Mouse (Mus musculus) kidney, postnatal 10 days (tissue): ENCODE results near the gene Ssbp3.

Source experiments
- DNase-seq: peaks from one replicate; pipeline ENCODE4 v3.0.0; 2021; ENCODE audit warnings: mixed read lengths

The Ssbp3 gene

DNA sequence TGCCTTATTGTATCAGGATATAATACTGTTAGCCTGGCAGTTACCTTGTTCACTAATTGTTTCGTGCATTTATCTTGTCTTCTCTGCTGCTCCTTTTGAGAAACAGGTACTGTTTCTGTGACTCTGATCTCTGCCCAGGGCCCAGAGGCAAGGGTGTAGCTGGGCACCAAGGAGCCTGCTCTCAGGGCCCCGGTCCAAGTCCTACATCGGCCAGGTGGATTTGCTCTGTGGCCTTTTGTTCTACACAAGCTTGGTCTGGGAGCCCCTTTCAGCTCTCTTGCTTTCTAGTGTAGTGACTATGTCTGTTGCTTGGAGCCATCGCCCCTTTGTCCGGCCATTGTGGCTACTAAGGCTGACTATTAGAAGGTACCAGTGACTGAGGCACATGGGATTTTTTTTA lies 82.6 kb downstream of the Ssbp3 start:
- no peak for DNase-seq

DNA sequence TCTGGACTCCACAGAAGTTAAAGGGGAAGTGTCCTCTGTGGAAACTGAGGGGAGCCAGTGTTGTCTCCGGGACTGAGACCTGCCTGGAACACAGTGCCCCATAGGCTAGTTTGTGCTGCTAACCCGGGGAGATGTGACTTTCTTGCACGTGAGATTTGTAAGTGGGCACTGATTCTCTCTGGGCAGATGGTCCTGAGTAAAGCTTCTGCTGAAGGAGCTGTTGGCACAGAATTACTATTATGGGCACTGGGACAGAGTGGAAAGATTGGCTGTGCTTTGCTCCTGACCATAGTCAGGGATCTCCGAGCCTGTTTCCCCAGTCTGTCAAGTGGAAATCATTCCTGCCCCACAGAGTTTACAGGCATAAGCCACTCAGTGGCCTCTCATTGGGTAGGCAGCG lies 83.8 kb downstream of the Ssbp3 start:
- no peak for DNase-seq

DNA sequence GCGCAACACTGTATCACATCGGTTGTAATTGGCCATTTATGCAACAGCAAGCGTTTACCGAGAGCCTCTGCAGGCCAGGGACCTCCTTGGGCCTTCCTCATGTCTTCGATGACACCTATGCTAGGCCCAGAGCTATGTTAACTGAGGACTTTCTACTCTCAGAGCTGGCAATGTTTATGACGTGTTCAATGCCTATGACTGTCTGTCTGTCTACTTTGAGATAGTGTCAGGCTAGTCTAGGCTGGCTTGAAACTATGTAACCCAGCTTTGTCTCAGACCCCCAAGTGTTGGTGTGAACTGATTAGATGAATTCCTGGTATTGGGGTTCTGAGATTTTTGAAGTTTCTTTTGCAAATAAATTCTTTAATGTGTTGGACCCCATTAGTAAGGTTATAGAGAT lies 84.6 kb downstream of the Ssbp3 start:
- DNase-seq = no peak

DNA sequence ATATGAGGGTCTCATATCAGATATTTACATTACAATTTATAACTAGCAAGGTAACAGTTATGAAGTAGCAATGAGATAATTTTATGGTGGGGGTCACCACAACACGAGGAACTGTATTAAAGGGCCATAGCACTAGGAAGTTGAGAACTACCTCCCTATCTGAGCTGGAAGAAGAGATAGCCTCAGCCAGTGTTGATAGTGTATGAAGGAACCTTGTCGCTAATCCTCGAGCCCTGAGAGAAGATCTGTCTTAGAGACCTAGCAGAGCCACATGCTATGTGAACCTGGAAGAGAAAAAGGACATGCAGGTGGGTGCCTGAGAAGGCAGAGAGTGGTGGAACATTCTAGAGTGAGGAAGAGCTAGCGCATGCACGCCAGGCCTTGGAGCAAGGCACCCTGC lies 85.0 kb downstream of the Ssbp3 start:
- DNase-seq = no peak

DNA sequence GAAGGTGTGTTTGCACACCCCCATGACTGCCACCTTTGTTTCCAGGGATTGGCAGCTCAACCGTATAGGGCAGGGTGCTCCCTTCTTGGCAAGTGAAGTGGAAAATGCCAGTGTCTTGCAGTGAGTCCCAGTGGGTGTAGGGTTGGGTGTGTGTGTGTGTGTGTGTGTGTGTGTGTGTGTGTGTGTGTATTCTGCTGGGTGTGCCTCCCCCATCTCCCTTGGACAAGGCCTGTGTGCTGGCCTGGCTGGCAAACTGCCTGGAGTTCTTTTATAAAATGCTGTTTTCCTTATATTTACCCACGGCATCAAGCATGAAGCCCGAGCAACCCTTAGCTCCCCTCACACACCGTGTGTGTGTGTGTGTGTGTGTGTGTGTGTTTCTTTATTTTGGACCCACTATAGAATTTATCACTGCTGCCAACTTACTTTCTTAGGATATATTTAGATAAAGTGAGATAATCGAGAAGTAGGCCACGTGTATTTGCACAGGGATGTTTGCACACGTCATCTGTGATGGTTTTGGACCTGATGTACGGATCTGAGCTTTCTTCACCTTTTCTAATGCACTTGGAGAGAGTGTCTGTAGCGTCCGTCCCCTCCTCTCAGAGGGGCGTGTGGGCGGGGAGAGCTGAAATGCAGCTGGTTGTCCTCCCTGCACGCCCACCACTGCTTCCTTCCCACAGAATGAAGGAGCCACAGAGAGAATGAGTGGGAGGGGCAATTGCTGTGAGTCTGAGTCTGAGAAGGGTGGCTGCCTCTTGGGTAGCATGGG lies 86.0 kb downstream of the Ssbp3 start:
- peak; percentile 65 for DNase-seq

DNA sequence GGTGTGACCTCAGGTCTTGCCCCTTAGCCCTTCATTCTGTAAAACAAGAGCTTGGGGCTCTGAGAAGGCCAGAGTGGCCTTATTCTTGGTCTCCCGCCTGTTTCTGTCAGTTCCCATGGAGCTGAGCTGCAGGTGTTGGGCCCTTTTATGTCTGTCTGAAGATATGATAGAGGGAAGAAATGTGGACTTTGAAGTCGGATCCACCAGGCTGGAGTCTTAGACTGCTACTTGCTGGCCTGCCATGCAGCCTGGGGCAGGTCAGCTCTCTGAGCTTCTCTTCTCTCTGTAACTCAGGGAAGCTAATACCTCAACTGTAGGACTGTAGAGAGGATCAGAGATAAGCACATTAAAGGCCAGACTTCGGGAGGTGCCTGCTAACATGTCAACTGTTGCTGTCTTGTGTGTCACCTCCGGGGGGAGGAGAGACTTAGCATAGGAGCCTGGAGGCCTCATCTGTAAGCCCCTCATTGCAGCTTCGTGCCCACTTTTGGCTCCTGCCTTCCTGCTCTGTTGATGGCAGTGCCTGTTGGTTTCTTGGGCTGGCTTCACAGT lies 90.8 kb downstream of the Ssbp3 start:
- no peak for DNase-seq

DNA sequence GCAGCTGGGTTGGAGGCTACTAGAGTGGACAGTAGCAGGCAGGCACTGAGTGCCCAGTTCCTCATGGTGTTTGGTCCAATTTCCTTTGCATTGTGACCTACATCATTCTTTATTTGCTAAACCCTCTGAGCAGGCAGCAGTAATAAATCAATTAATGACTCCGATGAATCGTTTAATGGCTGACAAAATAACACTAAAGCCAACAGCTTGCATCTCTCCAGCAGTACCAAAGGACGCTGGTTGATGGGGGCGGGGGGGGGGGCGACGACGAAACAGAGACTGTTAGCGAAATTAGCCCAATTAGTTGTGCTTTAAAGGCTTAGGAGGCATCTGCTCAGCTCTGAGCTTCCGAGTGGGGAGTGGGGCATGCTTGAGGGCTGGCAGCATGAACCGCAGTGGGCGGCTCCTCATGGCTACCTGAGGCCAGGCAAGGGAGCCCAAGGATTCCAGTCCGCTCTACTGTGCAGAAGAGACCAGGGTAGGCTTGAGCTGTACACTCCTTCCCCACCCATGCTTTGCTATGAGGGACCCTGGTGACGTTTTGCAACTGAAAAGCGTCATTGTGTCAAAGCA lies 91.5 kb downstream of the Ssbp3 start:
- no peak for DNase-seq

DNA sequence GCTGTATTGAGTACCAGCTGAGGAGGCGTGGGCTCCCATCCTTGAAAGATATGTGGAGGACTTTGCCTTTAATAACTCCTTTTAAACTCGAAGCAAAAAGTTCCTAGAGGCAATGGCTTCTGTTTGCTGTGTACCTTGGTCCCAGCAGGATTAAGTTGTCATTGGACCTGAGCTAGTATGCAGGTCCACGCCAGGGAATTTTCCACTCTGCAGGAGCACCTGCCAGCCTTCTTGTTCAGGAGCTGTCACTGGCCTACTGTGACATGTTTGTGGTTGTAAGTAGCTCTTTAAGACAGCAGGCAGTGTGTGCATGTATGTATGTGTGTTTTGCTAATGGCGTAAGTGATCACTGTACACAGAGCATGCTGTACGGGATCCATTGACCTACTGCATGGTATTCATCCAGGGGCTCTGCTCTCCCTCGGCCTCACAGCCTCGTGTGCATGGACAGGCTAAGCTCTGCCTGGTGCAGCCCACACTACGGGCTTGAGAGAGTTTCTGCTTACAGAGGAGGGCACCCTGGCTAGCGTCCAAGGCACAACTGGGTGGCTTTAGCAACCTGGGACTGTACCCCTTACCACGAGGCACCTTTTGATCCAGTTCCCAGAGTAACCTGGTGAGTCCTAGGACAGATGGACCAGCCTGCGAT lies 92.1 kb downstream of the Ssbp3 start:
- no peak for DNase-seq

DNA sequence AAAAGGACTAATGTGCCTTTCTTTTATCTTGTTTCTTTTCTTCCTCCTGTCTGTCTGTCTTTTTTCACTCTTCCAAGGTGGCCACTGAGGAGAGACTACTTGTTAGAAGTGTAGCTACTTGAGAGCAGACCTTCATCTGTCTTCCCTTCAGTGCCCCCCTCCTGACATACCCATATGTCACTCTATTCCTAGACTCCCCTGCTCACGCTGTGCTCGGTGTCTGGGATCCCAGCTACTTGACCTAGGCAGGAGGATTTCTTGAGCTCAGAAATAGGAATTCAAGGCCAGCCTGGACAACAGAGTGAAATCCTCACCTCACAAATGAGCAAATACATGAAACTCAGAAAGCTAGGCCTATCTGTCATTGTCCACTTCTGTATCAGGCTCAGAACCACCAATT lies 92.7 kb downstream of the Ssbp3 start:
- DNase-seq = no peak

DNA sequence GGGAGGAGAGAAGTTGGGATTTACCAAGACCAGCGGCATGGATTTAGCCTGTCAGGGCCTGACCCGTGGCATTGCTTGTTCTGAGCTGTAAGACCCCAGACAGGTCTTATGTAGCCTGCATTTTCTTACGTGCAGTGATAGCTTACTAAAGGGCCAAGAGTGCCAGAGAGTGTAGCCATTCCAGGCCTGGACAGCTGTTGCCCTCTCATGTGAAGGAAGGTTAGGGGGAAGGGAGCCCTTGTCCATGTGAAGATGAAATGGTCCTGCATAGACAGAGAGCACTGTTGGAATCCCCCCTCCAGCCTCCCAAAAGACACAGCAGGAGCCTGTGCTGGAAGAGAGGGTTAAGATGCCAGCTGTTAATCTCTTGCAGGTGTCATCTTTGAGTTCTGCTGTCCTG lies 93.3 kb downstream of the Ssbp3 start:
- no peak for DNase-seq

DNA sequence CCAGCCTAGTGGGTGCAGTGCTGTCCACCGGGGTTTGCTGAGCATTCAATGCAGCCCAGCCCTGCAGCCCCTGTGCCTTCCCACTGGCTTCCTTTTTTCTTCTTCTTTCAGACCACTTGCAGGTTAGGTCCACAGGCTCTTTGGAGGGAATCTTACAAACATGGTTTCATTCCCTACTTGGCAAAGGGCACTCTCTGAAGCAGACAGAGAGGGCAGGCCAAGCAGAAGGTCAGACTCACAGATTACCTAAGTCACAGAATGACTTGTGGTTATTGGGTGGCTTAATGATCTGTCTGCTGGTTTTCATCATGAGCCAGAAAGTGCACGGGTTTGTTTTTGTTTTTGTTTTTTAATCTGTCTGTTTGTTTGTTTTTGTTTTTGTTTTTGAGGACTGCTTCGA lies 93.8 kb downstream of the Ssbp3 start:
- DNase-seq = no peak

DNA sequence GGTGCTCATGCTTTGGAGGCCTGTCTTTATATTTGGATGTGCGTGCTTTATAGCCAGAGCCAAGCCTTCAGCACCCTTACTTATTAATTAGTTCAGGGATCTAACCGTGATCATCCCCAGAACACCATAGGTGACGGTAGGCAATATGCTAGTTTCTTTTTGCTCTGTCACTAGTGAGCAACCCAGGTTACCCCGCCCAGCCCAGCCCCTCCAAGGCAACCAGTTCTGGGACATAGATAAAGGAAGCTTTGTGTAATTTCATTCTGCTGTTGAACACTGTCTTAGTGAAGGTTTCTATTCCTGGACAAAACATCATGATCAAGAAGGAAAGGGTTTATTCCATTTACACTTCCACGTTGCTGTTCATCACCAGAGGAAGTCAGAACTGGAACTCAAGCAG lies 94.7 kb downstream of the Ssbp3 start:
- DNase-seq = no peak

DNA sequence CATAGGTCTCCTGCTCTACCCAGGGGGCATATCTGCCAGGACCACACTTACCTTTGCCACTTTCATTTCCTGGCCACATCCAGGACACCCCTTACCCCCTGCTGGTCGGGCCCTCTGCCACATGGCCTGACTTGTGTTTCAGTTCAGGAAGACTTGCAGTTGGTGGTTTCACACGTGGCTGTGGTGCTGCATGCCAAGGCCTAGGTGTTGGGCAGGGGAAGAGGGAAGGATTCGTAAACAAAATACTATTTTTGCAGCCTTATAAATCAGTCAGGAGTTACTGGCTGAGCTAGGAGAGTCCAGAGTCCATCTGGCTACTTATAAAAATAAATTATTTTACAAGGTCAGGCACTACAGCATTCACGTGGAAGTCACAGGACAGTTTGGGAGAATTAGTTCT lies 95.7 kb downstream of the Ssbp3 start:
- DNase-seq = peak; percentile 61

DNA sequence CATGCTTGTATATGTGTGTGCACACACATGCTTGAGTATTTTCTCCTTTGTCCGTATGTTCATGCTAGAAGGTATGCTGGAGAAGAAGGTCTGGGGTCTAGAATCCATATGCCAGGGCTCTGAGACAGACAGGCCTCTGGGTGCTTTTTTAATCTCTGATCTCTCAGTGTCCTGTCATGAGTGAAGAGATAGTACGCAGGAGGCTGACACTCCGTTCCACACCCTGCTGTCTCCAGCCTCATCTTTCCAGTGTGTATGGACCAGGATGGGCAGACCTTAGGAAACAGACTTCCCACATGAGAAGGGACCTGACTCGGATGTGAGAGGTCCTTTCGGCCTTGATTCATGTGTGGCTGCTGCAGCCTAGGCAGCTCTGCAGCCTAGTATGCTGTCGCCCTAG lies 96.3 kb downstream of the Ssbp3 start:
- DNase-seq = no peak

DNA sequence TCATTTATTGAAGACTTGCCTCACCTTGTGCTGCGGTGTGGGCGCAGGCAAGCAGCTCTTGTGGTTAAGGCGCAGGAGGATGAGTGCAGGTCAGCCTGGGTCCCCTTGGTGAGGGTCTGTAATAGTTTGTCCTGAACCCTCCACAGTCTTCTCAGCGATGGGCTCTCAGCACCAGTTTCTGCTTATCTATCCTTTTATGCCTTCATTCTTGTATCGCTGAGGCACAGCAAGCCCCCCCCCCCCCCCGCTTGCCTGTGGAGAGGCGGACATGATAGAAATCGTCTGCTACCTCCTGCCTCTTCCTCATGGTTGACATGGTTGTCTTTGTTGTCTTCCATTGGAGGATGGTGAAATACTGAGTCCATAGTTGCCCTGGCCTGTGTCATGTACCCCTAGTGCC lies 96.9 kb downstream of the Ssbp3 start:
- DNase-seq = no peak

DNA sequence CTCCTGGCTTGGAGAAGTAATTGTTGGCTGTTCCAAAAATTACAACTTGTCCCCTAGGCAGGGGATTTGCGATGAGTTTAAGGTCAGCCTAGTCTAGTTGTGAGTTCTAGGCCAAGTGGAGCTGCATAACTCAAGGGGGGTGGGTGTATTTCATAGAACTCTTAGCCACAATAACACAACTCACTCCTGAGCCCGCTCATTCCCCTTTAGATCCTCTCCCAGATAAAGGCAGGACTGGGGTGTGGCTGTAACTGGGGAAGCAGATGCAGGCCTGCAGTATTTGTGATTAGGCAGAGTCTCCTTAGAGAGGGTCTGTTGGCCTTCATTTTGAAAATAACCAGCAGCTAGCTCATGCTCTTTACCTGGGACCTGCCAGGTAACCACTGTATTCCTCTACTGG lies 97.7 kb downstream of the Ssbp3 start:
- no peak for DNase-seq

DNA sequence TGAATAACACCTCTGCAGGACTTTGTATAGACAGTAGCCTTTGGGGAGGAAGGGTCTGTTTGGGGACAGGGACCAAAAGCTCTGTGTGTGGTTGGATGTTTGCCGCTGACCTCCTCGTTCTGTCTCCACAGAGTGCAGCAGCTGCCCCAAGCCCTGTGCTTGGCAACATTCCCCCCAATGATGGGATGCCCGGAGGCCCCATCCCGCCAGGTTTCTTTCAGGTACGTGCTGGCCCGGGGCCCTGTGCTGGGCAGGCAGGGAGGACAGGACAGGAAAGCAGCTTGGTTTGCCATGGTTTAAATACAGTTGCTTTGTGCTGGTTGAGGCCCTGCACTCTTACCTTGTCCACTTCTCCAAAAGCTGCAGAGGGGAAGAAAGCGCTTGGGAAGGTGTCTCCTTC lies 99.0 kb downstream of the Ssbp3 start:
- no peak for DNase-seq

DNA sequence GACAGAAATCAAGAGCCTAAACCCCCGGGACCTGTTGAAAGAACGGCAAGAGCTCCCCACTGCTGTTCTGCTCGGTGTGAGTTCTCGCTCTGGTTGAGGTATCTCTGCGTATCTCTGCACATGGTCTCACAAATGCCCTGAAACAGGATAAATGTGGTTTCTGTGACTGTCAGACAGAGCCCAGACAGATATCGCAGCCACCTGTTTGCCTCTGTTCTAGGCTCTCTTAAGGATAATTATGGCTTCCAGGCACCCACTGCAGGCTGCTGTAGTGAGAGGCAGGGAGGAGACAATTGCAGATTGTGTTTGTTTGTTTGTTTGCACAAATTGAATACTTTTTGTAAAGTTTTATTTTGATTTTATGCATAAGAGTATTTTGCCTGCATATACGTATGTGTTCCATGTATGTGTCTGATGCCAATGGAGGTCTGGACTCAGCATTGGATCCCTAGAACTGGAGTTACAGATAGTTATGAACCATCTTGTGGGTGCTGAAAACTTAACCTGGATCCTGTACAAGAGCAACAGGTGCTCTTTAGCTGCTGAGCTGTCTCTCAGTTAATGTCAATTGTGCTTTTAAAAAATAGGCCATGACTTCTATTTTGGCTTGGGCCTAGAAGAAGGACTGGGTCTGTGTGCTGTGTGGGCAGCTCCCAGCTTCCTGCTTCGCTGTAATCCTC lies 101.0 kb downstream of the Ssbp3 start:
- no peak for DNase-seq

DNA sequence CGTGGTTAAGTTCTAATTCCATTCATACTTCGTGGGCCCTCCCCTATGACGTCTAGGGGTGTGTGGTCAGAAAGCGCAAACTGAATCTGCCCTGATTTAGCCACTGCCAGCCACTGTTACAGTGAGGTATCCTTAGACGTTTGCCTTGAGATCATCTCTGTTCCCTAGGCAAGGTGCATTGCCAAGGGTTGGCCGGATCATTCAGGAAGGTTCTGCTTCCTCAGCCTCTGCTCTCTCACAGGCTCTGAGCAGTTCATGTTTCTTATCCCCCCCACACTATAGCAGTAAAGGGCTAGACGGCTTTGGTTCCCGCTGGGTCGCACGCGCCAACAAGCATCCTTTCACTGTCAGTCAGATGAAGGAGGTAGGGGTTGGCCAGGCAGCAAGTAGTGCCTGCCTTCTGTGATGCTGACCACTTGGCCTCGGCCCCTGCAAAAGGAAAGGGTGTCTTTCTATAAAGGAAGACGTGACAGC lies 101.5 kb downstream of the Ssbp3 start:
- DNase-seq = peak; percentile 52

DNA sequence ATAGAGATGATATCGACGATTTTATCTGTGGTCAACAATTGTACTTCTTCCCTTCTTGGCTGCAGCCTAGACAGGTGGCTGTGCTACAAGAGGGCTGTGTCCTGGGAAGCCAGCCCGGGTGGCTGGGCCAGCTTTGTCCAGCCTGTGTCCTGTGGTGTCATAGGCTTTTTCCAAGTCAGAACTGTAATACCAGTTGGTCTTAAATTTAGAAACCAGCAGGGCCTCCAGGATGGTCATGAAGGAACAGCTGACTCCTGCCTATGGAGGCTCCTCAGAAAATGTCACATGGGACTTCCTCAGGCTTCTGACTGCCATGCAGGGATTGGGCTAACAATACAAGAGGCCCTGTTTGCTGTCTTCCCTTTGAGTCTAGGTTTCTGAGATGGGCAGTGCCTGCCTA lies 102.1 kb downstream of the Ssbp3 start:
- DNase-seq = no peak

DNA sequence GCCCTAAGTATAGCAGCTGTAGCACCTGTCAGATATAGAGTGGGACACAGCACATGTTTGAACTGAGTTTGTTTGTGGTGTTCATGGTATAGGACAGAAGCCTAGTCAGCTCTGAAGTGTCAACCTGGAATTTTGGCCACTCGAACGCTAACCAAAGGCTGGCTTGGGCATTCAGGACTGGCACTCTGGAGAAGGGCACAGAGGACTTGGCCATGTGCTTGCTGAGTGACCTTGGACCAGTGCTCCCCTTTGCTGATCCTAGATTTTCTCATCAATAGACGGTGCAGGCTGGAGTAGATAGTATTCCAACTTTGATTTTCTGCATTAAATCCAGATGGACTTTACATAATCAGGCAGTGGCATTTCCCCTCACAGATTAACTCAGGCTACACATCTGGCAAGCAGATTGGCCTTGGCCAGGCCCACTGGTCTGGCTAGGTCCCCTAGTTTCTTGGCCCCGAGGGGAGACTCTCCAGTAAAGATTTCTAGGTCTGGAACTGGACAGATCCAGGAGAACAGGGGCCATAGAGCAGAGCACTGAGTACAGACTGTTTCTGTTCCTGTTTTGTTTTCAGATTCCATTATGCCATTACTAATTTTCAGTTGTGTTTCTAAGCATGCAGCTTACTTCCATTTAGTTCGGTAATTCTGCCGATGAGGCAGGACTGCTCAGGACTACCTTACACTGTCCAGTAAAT lies 102.8 kb downstream of the Ssbp3 start:
- no peak for DNase-seq

DNA sequence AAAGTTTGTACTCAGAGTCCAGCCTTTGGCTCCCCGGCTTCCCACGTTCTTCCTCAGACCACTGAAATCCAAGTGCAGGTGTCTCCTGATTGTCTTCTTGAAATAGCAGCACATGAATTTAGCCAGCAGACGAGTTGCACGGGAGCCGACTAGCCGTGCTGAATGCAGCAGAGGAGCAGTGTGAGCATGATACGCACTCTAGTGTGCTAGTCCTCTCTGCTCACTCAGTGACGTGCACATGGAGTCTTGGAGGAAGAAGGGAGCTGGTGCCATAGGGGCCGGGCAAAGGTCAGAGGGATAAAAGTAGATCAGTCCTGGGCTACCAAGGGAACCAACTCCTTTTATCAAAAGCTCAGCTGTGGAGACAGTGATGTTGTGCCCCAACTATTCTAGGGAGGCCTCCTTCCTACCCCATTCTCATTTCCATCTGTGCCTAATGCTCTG lies 103.3 kb downstream of the Ssbp3 start:
- no peak for DNase-seq
